Mouse (Mus musculus): ENCODE results near the gene Rnf157. TPM values are rescaled to one million over a fixed set of nuclear protein-coding genes. Genes with fewer than 3 reads are reported as not detected.
"Not testable (repeated sequence)": the region's sequence is repeated elsewhere in the genome, so short reads cannot be mapped to it uniquely, and the experiment has no call there.

Rnf157 gene
- polyA plus RNA-seq, 1 experiment from 2014 or later, result 18.1 TPM

DNA sequence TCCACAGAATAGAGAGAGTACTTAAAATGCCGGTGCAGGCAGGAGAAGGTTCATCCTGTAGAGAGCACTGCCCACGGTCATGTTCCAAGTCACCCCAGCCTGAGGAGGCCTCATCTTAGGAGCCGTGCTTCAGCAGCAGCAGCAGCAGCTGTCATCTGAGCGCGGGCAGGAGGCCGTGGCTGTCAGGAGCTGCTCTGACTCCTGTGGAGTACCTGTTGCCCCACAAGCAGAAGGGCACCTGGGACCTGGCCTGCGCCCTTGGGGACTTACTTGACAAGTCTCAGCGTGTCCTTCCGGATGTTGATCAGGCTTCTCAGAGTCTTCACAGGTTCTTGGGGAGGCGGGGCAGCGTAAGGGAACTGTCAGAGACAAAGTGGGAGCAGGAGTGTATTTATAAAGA is 50.8 kb downstream of the Rnf157 start:
- ATAC-seq (ENCODE audit: low FRiP score) (no peak), DNase-seq (ENCODE audit: low spot score, missing footprints) (no peak)
- Histone ChIP-seq H3K4me3 (ENCODE audit: low read depth, low read length) (no peak overlapping the region), H3K9me3 (ENCODE audit: control insufficient read depth, low read length) (no peaks in the 10 kb centered on the region), H3K36me3 (ENCODE audit: control insufficient read depth, insufficient read depth, low read length) (no peaks in the 10 kb centered on the region), H3K4me1 (ENCODE audit: control insufficient read depth, insufficient read depth, low read length) (peaks cover 2% of the 10 kb centered on the region; the same call in 1 of the 2 replicates), H3K4me2 (no peak overlapping the region), H3K27me3 (ENCODE audit: control insufficient read depth, insufficient read depth, low read length) (no peaks in the 10 kb centered on the region), H3K27ac (ENCODE audit: low read depth, low read length) (no peak overlapping the region), H3K9ac (ENCODE audit: low read length) (no peak overlapping the region)
- 73% methylated on average over 11 of the region's 11 CpGs for WGBS

DNA sequence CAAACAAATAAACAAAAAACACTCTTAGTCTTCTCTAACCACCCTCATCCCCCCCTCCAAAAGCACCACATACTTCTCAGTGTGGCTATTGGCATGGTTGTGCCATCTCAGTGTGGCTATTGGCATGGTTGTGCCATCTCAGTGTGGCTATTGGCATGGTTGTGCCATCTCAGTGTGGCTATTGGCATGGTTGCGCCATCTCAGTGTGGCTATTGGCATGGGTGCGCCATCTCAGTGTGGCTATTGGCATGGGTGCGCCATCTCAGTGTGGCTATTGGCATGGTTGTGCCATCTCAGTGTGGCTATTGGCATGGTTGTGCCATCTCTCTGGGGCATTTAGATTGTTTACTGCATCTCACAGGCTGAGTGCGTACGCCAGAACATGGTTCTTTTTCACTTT is 51.9 kb downstream of the Rnf157 start:
- not testable (repeated sequence) for H3K36me3 ChIP-seq (ENCODE audit: control insufficient read depth, insufficient read depth, low read length); H3K27me3 ChIP-seq (ENCODE audit: control insufficient read depth, insufficient read depth, low read length); ATAC-seq (ENCODE audit: low FRiP score); H3K4me2 ChIP-seq; H3K9ac ChIP-seq (ENCODE audit: low read length); H3K4me3 ChIP-seq (ENCODE audit: low read depth, low read length); DNase-seq (ENCODE audit: low spot score, missing footprints); H3K9me3 ChIP-seq (ENCODE audit: control insufficient read depth, low read length); H3K4me1 ChIP-seq (ENCODE audit: control insufficient read depth, insufficient read depth, low read length); H3K27ac ChIP-seq (ENCODE audit: low read depth, low read length)
- 99% methylated on average over 5 of the region's 5 CpGs for whole genome bisulfite sequencing

DNA sequence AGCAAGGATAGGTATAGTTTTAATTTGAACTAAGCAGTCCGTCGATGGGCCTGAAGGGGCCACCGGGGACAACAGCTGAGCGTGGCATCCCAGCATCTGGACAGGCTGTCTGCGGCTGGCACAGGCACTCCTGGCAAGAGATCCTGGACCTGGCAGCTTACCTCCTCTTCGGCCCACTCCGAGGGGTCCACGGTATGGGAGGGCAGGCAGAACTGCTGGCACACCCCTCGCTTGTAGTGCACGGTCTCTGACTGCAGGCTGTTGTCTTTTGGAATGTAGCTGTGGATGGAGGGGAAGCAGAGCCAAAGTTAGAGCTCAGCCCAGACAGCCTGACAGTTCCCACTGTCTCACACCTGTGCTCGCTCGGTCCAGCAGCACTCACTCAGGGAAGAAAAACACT is 53.2 kb downstream of the Rnf157 start:
- DNase-seq (ENCODE audit: low spot score, missing footprints) (no peak), ATAC-seq (ENCODE audit: low FRiP score) (no peak)
- H3K4me1 ChIP-seq (ENCODE audit: control insufficient read depth, insufficient read depth, low read length), result no peaks in the 10 kb centered on the region
- H3K4me3 ChIP-seq (ENCODE audit: low read depth, low read length), result no peak overlapping the region
- H3K9ac ChIP-seq (ENCODE audit: low read length), result no peak overlapping the region
- no peaks in the 10 kb centered on the region for H3K9me3 ChIP-seq (ENCODE audit: control insufficient read depth, low read length)
- no peak overlapping the region for H3K27ac ChIP-seq (ENCODE audit: low read depth, low read length)
- WGBS, result 93% methylated on average over 12 of the region's 12 CpGs
- H3K4me2 ChIP-seq, result no peak overlapping the region
- H3K36me3 ChIP-seq (ENCODE audit: control insufficient read depth, insufficient read depth, low read length), result no peaks in the 10 kb centered on the region
- H3K27me3 ChIP-seq (ENCODE audit: control insufficient read depth, insufficient read depth, low read length), result no peaks in the 10 kb centered on the region

DNA sequence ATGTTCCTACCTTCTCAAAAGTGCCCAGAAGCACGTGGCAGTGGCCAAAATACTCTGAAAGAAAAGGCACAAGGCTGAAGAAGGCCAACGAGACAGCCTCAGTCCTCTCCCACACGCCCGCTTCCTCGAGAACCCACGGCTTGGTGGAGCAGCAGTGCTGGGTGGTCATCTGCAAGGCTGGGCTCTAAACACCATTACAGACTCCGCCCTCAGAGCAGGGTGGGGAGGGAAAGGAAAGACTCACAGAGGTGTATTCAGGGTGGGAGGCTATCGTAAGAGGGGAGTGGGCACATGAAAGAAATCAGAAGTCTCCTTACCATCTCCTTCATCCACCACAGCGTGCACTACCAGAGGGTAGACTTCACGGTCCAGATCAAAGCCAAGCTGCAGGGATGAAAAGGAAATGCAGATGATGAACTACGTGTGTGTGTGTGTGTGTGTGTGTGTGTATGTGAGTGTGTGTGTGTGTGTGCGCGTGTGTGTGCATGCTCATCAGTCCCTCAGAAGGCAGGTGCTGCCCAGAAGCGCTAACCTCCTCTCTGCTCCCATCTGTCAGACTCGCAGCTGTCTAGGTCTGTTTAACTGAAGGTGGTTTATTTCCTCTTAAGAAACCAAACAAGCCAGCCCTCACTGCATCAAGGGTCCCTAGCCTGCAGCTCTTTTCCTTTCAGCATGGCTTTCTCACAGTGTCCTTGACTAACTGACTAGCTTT is 53.8 kb downstream of the Rnf157 start:
- Histone ChIP-seq H3K27ac (ENCODE audit: low read depth, low read length) (no peak overlapping the region), H3K9me3 (ENCODE audit: control insufficient read depth, low read length) (no peaks in the 10 kb centered on the region), H3K27me3 (ENCODE audit: control insufficient read depth, insufficient read depth, low read length) (no peaks in the 10 kb centered on the region), H3K4me2 (no peak overlapping the region), H3K36me3 (ENCODE audit: control insufficient read depth, insufficient read depth, low read length) (0 out of 2 replicates have a peak, but pooled peaks cover 3% of the 10 kb centered on the region), H3K4me3 (ENCODE audit: low read depth, low read length) (no peak overlapping the region), H3K9ac (ENCODE audit: low read length) (no peak overlapping the region), H3K4me1 (ENCODE audit: control insufficient read depth, insufficient read depth, low read length) (no peaks in the 10 kb centered on the region)
- DNase-seq (ENCODE audit: low spot score, missing footprints) (no peak), ATAC-seq (ENCODE audit: low FRiP score) (no peak)
- WGBS, result 78% methylated on average over 15 of the region's 15 CpGs

DNA sequence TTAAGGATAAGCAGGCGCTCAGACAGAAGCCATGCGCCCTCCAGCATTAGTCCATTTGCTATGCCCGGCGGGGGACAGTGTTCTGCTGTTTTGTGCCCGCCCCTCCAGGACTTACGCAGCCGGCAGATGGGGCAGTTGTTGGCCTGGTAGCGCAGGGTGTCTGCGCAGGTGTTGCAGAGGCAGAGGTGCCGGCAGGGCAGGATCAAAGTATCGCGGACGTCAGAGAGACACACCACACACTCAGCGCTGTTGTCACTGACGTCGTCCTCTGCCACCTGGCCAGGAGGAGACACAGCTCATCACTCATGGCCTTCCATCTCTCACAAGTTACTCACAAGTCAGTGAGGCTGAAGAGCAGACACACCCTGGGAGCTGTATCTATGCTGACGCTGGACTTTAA is 58.3 kb downstream of the Rnf157 start:
- DNase-seq (ENCODE audit: low spot score, missing footprints), result no peak
- 0 out of 2 replicates have a peak, but pooled peaks cover 3% of the 10 kb centered on the region for H3K36me3 ChIP-seq (ENCODE audit: control insufficient read depth, insufficient read depth, low read length)
- no peaks in the 10 kb centered on the region for H3K27me3 ChIP-seq (ENCODE audit: control insufficient read depth, insufficient read depth, low read length)
- H3K9me3 ChIP-seq (ENCODE audit: control insufficient read depth, low read length), result no peaks in the 10 kb centered on the region
- H3K9ac ChIP-seq (ENCODE audit: low read length), result no peak overlapping the region
- no peaks in the 10 kb centered on the region for H3K4me1 ChIP-seq (ENCODE audit: control insufficient read depth, insufficient read depth, low read length)
- WGBS, result 38% methylated on average over 17 of the region's 17 CpGs
- H3K4me3 ChIP-seq (ENCODE audit: low read depth, low read length), result no peak overlapping the region
- H3K27ac ChIP-seq (ENCODE audit: low read depth, low read length), result no peak overlapping the region
- ATAC-seq (ENCODE audit: low FRiP score), result no peak
- no peak overlapping the region for H3K4me2 ChIP-seq

DNA sequence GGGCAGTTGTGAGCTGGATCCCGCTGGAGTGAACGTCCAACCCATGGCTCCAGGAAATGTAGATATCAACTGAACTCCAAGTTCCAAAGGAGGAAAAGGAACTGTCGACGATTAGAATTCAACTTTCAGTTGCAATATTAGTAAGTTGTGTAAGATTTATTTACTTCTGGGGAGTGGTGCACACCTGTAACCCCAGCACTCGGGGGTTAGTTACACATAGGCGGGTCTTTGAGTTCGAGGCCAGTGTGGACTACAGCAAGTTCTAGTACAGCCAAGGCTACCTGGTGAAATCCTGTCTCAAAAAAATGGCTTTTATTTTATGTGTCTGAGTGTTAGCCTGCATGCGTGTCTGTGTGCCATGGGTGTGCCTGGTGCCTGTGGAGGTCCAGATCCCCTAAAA is 59.3 kb downstream of the Rnf157 start:
- DNase-seq (ENCODE audit: low spot score, missing footprints) (no peak), ATAC-seq (ENCODE audit: low FRiP score) (no peak)
- Histone ChIP-seq H3K27me3 (ENCODE audit: control insufficient read depth, insufficient read depth, low read length) (no peaks in the 10 kb centered on the region), H3K9ac (ENCODE audit: low read length) (no peak overlapping the region), H3K4me1 (ENCODE audit: control insufficient read depth, insufficient read depth, low read length) (no peaks in the 10 kb centered on the region), H3K27ac (ENCODE audit: low read depth, low read length) (no peak overlapping the region), H3K36me3 (ENCODE audit: control insufficient read depth, insufficient read depth, low read length) (0 out of 2 replicates have a peak, but pooled peaks cover 3% of the 10 kb centered on the region), H3K9me3 (ENCODE audit: control insufficient read depth, low read length) (no peaks in the 10 kb centered on the region), H3K4me3 (ENCODE audit: low read depth, low read length) (no peak overlapping the region), H3K4me2 (no peak overlapping the region)
- 94% methylated on average over 8 of the region's 8 CpGs for WGBS

DNA sequence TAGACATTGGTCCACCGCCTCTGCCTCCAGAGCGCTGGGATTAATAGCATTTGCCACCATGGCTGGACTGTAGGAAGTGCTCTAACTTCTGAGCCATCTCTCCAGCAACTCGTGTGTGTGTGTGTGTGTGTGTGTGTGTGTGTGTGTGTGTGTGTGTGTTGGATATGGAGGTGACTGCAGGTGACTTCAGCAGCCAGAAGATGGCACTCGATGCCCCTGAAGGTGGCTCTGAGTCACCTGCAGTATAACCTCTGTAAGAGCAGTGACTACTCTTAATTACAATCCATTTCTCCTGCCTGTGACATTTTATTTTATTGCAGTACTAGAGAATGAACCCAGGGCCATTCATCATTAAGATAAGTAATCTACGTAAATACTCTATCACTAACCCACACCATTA is 61.5 kb downstream of the Rnf157 start:
- Histone ChIP-seq H3K27ac (ENCODE audit: low read depth, low read length) (no peak overlapping the region), H3K4me1 (ENCODE audit: control insufficient read depth, insufficient read depth, low read length) (no peaks in the 10 kb centered on the region), H3K4me2 (no peak overlapping the region), H3K36me3 (ENCODE audit: control insufficient read depth, insufficient read depth, low read length) (0 out of 2 replicates have a peak, but pooled peaks cover 3% of the 10 kb centered on the region), H3K4me3 (ENCODE audit: low read depth, low read length) (no peak overlapping the region), H3K9me3 (ENCODE audit: control insufficient read depth, low read length) (no peaks in the 10 kb centered on the region), H3K9ac (ENCODE audit: low read length) (no peak overlapping the region), H3K27me3 (ENCODE audit: control insufficient read depth, insufficient read depth, low read length) (no peaks in the 10 kb centered on the region)
- no peak for DNase-seq (ENCODE audit: low spot score, missing footprints)
- no peak for ATAC-seq (ENCODE audit: low FRiP score)
- WGBS, result 92% methylated on average over 5 of the region's 5 CpGs

DNA sequence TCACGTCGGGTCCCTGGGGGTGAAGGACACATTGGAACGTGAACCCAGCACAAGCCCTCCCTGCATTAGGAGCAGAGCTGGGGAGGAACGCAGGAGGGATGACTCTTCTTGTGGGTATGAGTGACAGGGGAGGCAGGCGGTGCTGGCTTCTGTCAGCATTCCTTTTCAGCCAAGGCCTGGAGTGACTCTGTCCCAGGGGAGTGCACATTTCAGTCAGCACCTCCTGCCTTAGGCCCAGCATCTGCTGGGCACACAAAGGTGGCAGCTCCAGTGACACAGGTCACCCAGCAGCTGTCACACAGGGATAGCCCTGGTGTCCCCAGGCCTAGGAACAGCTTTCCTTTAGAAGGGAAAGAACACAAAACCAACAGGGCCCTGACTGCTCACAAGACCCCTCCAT is 64.9 kb downstream of the Rnf157 start:
- H3K4me1 ChIP-seq (ENCODE audit: control insufficient read depth, insufficient read depth, low read length), result 0 out of 2 replicates have a peak, but pooled peaks cover 5% of the 10 kb centered on the region
- H3K36me3 ChIP-seq (ENCODE audit: control insufficient read depth, insufficient read depth, low read length), result no peaks in the 10 kb centered on the region
- no peak overlapping the region for H3K4me2 ChIP-seq
- H3K9ac ChIP-seq (ENCODE audit: low read length), result no peak overlapping the region
- H3K4me3 ChIP-seq (ENCODE audit: low read depth, low read length), result no peak overlapping the region
- H3K27ac ChIP-seq (ENCODE audit: low read depth, low read length), result no peak overlapping the region
- H3K27me3 ChIP-seq (ENCODE audit: control insufficient read depth, insufficient read depth, low read length), result no peaks in the 10 kb centered on the region
- DNase-seq (ENCODE audit: low spot score, missing footprints) (no peak), ATAC-seq (ENCODE audit: low FRiP score) (no peak)
- no peaks in the 10 kb centered on the region for H3K9me3 ChIP-seq (ENCODE audit: control insufficient read depth, low read length)
- 87% methylated on average over 5 of the region's 5 CpGs for WGBS

DNA sequence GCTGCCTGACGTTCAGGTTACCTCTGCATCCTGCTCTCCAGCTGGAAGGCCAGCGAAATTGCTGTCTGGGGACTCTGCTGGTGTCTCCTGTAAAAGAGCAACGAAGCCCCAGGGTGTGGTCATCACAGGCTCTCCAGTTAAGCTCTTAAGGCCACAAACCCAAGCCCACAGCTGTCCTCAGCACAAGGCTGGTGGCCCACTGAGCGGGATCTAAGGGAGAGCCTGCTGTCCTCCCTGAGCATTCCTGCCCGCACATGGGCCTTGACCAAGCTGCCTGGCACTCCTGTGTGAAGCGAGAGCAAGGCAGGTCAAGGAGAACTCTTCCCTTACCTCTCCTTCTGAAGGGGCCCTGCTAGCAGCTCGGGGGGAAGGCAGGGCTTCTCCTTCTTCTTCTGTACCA is 65.8 kb downstream of the Rnf157 start:
- no peaks in the 10 kb centered on the region for H3K36me3 ChIP-seq (ENCODE audit: control insufficient read depth, insufficient read depth, low read length)
- no peak overlapping the region for H3K9ac ChIP-seq (ENCODE audit: low read length)
- H3K4me2 ChIP-seq, result no peak overlapping the region
- WGBS, result 79% methylated on average over 7 of the region's 7 CpGs
- H3K4me1 ChIP-seq (ENCODE audit: control insufficient read depth, insufficient read depth, low read length), result 0 out of 2 replicates have a peak, but pooled peaks cover 5% of the 10 kb centered on the region
- H3K27ac ChIP-seq (ENCODE audit: low read depth, low read length), result no peak overlapping the region
- DNase-seq (ENCODE audit: low spot score, missing footprints) (no peak), ATAC-seq (ENCODE audit: low FRiP score) (no peak)
- H3K4me3 ChIP-seq (ENCODE audit: low read depth, low read length), result no peak overlapping the region
- H3K9me3 ChIP-seq (ENCODE audit: control insufficient read depth, low read length), result no peaks in the 10 kb centered on the region
- no peaks in the 10 kb centered on the region for H3K27me3 ChIP-seq (ENCODE audit: control insufficient read depth, insufficient read depth, low read length)
